Mouse (Mus musculus): ENCODE measurements around the gene Sult2b1.

GRCm38 (mm10) chr7:45741777-45742176 lies 42.7 kb downstream of the Sult2b1 start:
- TF ChIP-seq POLR2A (IDR thresholded peaks at IDR 0.05; ENCODE audit: extremely low read depth, insufficient read depth, low read length) (no peak), CTCF (IDR thresholded peaks at IDR 0.05; ENCODE audit: low read depth, low read length) (no peak)

Data from liver, adult 2 months (tissue).